Mouse (Mus musculus) liver, embryonic 15.5 days (tissue): Measurements from ENCODE around the gene Olfr193. TPM values are rescaled to one million over a fixed set of nuclear protein-coding genes. Genes with fewer than 3 reads are reported as not detected.
"Not testable (repeated sequence)": the region's sequence is repeated elsewhere in the genome, so short reads cannot be mapped to it uniquely, and the experiment has no call there.

ENCODE experiments used
- ATAC-seq: fragments of 200-750 bp; cut with Nextera tagmentation; 2 replicates; pipeline ENCODE4 v1.8.0; 2017; ENCODE audit warnings: moderate number of reproducible peaks, mild to moderate bottlenecking, moderate library complexity; ENCODE audit not compliant: insufficient read depth
- H3K27ac ChIP-seq: fragments of 300-500 bp; sonication (generic); replicated peaks from 2 replicates; pipeline ENCODE4 v1.5.1; 2015; ENCODE audit warnings: mild to moderate bottlenecking, inconsistent platforms
- H3K27me3 ChIP-seq: fragments of 300-500 bp; sonication (generic); 2 replicates; pipeline ENCODE4 v1.6.1; 2015; ENCODE audit warnings: mild to moderate bottlenecking, inconsistent platforms
- H3K36me3 ChIP-seq: fragments of 300-500 bp; sonication (generic); replicated peaks from 2 replicates; pipeline ENCODE4 v1.6.1; 2015; ENCODE audit warnings: moderate library complexity, mild to moderate bottlenecking, inconsistent platforms
- H3K4me1 ChIP-seq: fragments of 300-500 bp; sonication (generic); replicated peaks from 2 replicates; pipeline ENCODE4 v1.6.1; 2015; ENCODE audit warnings: inconsistent platforms
- H3K4me2 ChIP-seq: fragments of 300-500 bp; sonication (generic); 2 replicates; pipeline ENCODE4 v1.6.1; 2015; ENCODE audit warnings: moderate library complexity, mild to moderate bottlenecking, inconsistent platforms
- H3K4me3 ChIP-seq: fragments of 300-500 bp; sonication (generic); replicated peaks from 2 replicates; pipeline ENCODE4 v1.5.1; 2015; ENCODE audit warnings: mild to moderate bottlenecking, inconsistent platforms
- H3K9ac ChIP-seq: fragments of 300-500 bp; sonication (generic); 2 replicates; pipeline ENCODE4 v1.6.1; 2015; ENCODE audit warnings: moderate library complexity, mild to moderate bottlenecking, inconsistent platforms
- H3K9me3 ChIP-seq: fragments of 300-500 bp; sonication (generic); replicated peaks from 2 replicates; pipeline ENCODE4 v1.6.1; 2016; ENCODE audit warnings: inconsistent platforms
- WGBS: fragments of 180-500 bp; shearing (Covaris S2); methylation state at CpG from one replicate; pipeline ENCODE4 v1.1.7; 2015; ENCODE audit warnings: mixed read lengths; ENCODE audit not compliant: insufficient replicate concordance; 5-methylcytosine and 5-hydroxymethylcytosine counted together
- polyA plus RNA-seq: library from polyadenylated mRNA; unstranded; fragments of >200 nt; fragmentation: Nextera tagmentation; extraction: Ambion mirVana; gene quantifications from 2 replicates; pipeline ENCODE4 v1.2.1, GENCODE M21; 2015

Olfr193 gene
- polyA plus RNA-seq: not detected in 2 replicates

DNA sequence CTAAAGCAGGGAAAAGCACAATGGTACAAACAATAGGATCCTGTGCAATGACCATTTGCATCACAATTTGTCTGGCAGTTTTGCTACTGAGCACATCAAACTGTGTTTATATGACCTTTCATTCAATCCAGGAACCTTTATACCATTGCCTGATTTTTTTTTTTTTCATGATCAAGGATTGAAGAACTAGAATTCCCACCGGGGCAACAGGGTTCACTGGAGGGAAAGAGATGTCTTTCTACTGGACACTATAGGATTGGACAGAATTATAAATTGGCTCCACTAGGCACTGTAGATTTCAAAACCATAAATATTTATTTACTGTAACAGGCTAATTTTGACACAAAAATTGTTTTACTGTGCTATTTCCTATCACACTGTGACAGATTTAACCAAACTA is at the start of gene Olfr193:
Gene Olfr193, minus strand, starts transcription at position 101 of the 400 bp plus-strand sequence.
- no peak within 1 kb of the TSS for H3K27ac ChIP-seq
- H3K9ac ChIP-seq: no peak within 1 kb of the TSS
- no peak within 1 kb of the TSS for H3K4me2 ChIP-seq
- no peak for ATAC-seq
- no peak within 1 kb of the TSS for H3K4me3 ChIP-seq
- no peaks in the 10 kb centered on the region for H3K27me3 ChIP-seq
- H3K4me1 ChIP-seq: no peaks in the 10 kb centered on the region
- no peaks in the 10 kb centered on the region for H3K36me3 ChIP-seq
- WGBS: 69% methylated on average over 1 of the region's 1 CpGs
- H3K9me3 ChIP-seq: no peaks in the 10 kb centered on the region

DNA sequence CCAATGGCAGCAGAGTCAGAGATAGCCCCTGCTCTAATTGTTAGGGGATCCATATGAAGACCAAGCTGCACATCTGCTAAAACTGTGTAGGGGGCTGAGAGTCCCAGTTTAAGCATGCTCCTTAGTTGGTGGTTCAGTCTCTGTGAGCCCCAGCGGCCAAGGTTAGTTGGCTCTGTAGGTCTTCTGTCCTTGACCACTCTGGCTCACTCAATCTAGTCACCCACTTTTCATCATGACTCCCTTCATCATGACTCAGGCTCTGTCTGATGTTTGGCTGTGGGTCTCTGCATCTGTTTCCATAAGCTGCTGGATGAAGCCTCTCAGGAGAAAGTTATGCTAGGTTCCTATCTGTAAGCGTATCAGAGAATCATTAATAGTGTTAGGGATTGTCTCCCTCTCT is 40.3 kb upstream of the Olfr193 start:
- no peak for ATAC-seq
- H3K4me2 ChIP-seq: no peak overlapping the region
- no peak overlapping the region for H3K27ac ChIP-seq
- H3K36me3 ChIP-seq: no peaks in the 10 kb centered on the region
- no peak overlapping the region for H3K9ac ChIP-seq
- H3K27me3 ChIP-seq: no peaks in the 10 kb centered on the region
- 48% methylated on average over 2 of the region's 2 CpGs for WGBS
- no peak overlapping the region for H3K4me3 ChIP-seq
- H3K9me3 ChIP-seq: no peaks in the 10 kb centered on the region
- H3K4me1 ChIP-seq: no peaks in the 10 kb centered on the region

DNA sequence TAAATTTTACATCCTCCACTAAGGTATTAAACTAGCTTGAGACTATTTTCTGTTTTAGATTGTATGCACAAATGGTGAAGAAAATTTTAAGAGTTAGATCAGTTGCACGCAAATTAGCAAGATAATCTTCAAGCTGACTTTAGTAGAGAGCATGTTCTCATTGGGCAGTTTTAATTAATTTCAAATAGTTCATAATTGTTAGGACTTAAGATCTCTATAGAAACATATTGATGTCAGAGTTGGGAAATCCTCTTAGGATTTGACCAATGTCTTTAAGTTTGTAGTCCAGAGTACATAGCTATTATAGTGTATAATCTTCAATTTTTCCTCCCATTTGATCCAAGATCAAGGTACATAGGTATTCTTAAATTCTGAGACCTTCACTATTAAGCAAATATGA is 35.1 kb upstream of the Olfr193 start, which contains the start of gene Olfr195:
Gene Olfr195, plus strand, starts transcription at position 301 of the 400 bp plus-strand sequence.
- H3K9me3 ChIP-seq: no peaks in the 10 kb centered on the region
- H3K4me2 ChIP-seq: no peak within 1 kb of the TSS
- no peaks in the 10 kb centered on the region for H3K36me3 ChIP-seq
- H3K27me3 ChIP-seq: no peaks in the 10 kb centered on the region
- no peak within 1 kb of the TSS for H3K4me3 ChIP-seq
- H3K9ac ChIP-seq: no peak within 1 kb of the TSS
- no peaks in the 10 kb centered on the region for H3K4me1 ChIP-seq
- no peak for ATAC-seq
- H3K27ac ChIP-seq: no peak within 1 kb of the TSS
- WGBS: 63% methylated on average over 1 of the region's 1 CpGs

DNA sequence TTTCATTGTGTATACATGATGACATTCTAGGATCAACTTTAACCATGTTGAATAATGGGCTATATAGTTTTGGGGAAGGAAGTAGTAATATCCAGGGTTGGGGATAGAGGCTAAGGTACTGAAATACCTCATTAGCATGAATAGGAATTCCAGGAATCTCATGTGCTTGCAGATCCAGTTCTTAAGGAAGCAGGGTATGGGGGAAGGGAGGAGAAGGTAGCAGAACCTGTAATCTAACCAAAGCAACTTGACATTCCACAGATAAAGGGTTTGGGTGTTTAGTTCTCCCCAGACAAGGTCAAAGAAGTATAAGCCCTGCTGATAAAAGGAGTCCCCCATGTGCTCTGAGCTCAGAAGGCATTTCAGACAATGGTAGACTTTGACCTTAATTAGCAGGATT is 29.4 kb upstream of the Olfr193 start:
- ATAC-seq: no peak
- H3K27me3 ChIP-seq: no peaks in the 10 kb centered on the region
- H3K4me3 ChIP-seq: no peak overlapping the region
- no peak overlapping the region for H3K27ac ChIP-seq
- no peak overlapping the region for H3K4me2 ChIP-seq
- no peaks in the 10 kb centered on the region for H3K9me3 ChIP-seq
- H3K36me3 ChIP-seq: no peaks in the 10 kb centered on the region
- H3K4me1 ChIP-seq: no peaks in the 10 kb centered on the region
- H3K9ac ChIP-seq: no peak overlapping the region

DNA sequence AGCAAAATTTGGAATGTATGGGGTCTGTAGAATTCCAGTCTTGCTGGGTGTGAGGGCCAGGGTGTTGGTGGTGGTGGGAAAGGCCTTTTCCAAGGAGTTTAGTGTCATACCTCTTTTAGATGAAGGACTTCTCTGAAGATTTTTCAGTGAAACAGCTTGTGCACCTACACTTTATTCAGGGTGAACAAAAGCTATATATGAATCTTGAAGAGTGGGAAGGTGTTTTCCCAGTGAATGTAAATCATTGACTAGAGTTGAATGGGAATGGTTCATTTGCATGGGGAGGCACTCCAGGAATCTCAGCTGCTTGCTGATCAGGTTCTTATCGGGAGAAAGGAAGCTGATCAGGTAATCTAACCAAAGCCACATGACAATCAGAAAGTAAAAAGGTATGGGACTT is 19.1 kb upstream of the Olfr193 start:
- no peak for ATAC-seq

DNA sequence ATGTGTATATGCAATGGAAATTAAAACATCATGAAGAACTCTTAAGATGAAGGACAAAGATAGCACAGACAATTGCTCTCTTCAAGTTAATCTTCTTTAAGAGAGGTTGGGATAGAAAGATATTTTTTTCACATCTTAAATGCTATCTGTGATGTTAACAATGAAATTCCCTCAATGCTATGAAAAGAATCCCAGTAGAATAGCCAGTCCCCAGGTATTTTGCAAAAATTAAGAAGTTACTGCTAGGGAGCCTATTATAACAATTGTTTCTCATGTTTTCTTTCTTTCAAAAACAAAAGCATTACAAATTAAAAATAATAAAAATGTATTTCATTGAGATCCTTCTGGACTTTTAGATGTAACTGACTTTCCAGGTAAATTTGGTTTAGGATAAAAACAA is 9.3 kb upstream of the Olfr193 start, which contains the start of gene Olfr194:
Gene Olfr194, minus strand, starts transcription at position 101 of the 400 bp plus-strand sequence.
- Histone ChIP-seq H3K4me3 (no peak within 1 kb of the TSS), H3K9ac (no peak within 1 kb of the TSS), H3K4me2 (no peak within 1 kb of the TSS), H3K27ac (no peak within 1 kb of the TSS), H3K36me3 (no peaks in the 10 kb centered on the region), H3K9me3 (no peaks in the 10 kb centered on the region), H3K27me3 (no peaks in the 10 kb centered on the region), H3K4me1 (no peaks in the 10 kb centered on the region)
- ATAC-seq: no peak

More for the DNA sequence above, 19.1 kb upstream of the Olfr193 start:
- 64% methylated on average over 1 of the region's 1 CpGs for WGBS
- Histone ChIP-seq H3K27me3 (no peaks in the 10 kb centered on the region), H3K4me3 (no peak overlapping the region), H3K27ac (no peak overlapping the region), H3K9me3 (no peaks in the 10 kb centered on the region), H3K4me1 (no peaks in the 10 kb centered on the region), H3K9ac (no peak overlapping the region), H3K4me2 (no peak overlapping the region), H3K36me3 (no peaks in the 10 kb centered on the region)

DNA sequence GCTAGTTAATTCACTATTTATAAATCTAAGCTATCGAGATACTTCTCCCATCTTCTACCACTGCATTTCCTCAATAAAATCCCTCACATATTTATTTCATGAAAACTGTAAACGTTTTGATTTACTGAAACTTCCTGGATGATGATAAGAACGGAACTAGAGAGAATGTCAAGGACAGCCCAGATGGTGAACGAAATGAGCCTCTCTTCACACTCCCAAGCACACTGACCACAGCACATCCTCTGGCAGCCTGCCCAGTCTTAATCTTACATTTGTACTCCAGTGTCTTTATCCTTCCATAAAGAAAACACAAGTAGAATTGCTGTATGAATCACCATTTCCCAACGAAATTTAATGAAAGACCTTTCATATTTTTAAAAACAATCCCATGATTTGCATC is 3.2 kb downstream of the Olfr193 start:
- not testable (repeated sequence) for H3K9ac ChIP-seq, ATAC-seq, H3K36me3 ChIP-seq, H3K27me3 ChIP-seq, H3K4me2 ChIP-seq, H3K4me3 ChIP-seq, H3K9me3 ChIP-seq, H3K27ac ChIP-seq, H3K4me1 ChIP-seq
- 36% methylated on average over 5 of the region's 5 CpGs for WGBS

DNA sequence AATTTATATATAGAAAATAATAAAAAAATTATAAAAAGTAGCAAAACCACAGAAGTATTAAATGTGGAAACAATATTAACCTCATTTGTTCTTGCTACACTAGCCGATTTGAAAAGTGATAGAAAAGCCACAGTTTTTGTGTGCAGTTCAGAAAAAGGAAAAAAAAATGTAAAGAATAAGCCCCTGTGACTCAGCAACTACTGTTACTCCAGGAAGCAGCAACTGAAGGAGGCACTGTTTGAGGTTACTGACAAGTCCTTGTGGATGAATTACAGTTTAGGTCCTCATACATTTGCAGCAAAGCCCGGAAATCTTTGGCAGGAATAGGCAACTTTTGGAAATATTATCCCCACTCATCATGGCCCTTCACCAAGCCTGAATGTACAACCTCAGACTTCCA is 6.4 kb downstream of the Olfr193 start:
- no peak overlapping the region for H3K9ac ChIP-seq
- no peaks in the 10 kb centered on the region for H3K4me1 ChIP-seq
- no peak overlapping the region for H3K4me3 ChIP-seq
- H3K4me2 ChIP-seq: no peak overlapping the region
- H3K27me3 ChIP-seq: no peaks in the 10 kb centered on the region
- no peaks in the 10 kb centered on the region for H3K9me3 ChIP-seq
- no peak overlapping the region for H3K27ac ChIP-seq
- H3K36me3 ChIP-seq: no peaks in the 10 kb centered on the region
- no peak for ATAC-seq
- 57% methylated on average over 2 of the region's 2 CpGs for WGBS

DNA sequence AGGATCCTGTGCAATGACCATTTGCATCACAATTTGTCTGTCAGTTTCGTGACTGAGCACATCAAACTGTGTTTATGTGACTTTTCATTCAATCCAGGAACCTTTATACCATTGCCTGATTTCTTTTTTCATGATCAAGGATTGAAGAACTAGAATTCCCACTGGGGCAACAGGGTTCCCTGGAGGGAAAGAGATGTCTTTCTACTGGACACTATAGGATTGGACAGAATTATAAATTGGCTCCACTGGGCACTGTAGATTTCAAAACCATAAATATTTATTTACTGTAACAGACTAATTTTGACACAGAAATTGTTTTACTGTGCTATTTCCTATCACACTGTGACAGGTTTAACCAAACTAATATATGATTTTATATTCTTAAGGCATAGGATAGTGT is 22.0 kb downstream of the Olfr193 start, which contains the start of gene Olfr191:
Gene Olfr191, minus strand, starts transcription at position 101 of the 400 bp plus-strand sequence.
- 31% methylated on average over 1 of the region's 1 CpGs for WGBS
- not testable (repeated sequence) for H3K9ac ChIP-seq, H3K36me3 ChIP-seq, H3K4me1 ChIP-seq, H3K27ac ChIP-seq, H3K4me3 ChIP-seq, H3K4me2 ChIP-seq, H3K9me3 ChIP-seq, ATAC-seq, H3K27me3 ChIP-seq

DNA sequence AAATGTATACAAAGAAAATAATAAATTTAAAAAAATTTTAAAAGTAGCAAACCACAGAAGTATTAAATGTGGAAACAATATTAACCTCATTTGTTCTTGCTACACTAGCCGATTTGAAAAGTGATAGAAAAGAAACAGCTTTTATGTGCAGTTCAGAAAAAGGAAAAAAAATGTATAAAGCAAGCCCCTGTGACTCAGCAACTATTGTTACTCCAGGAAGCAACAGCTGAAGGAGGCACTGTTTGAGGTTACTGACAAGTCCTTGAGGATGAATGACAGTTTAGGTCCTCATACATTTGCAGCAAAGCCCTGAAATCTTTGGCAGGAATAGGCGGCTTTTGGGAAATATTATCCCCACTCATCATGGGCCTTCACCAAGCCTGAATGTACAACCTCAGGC is 30.6 kb downstream of the Olfr193 start:
- not testable (repeated sequence) for H3K36me3 ChIP-seq, H3K4me2 ChIP-seq, H3K27ac ChIP-seq, ATAC-seq, H3K4me1 ChIP-seq, H3K9me3 ChIP-seq, H3K9ac ChIP-seq, H3K27me3 ChIP-seq, H3K4me3 ChIP-seq
- 52% methylated on average over 2 of the region's 2 CpGs for WGBS

DNA sequence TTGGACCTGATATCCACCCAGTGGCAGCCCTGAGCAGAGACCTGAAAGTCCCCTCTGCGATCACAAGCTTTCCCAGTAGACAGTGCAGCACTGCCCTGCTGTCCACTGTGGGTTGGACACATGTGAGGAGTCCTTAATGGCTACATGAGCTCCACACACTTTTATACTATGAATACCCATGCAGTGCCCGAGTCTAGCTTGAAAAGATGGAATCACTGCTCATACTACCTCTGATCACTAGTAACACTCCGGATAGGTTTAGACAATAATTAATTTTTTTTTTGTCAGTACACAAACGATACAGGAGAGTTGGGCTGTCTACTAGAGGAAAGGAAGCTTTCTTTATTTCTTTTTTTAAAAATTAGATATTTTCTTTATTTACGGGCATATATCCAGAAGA is 33.8 kb downstream of the Olfr193 start, which contains the start of gene Olfr190:
Gene Olfr190, minus strand, starts transcription at position 101 of the 400 bp plus-strand sequence.
- 62% methylated on average over 5 of the region's 5 CpGs for WGBS
- H3K4me2 ChIP-seq: no peak within 1 kb of the TSS
- no peak for ATAC-seq

DNA sequence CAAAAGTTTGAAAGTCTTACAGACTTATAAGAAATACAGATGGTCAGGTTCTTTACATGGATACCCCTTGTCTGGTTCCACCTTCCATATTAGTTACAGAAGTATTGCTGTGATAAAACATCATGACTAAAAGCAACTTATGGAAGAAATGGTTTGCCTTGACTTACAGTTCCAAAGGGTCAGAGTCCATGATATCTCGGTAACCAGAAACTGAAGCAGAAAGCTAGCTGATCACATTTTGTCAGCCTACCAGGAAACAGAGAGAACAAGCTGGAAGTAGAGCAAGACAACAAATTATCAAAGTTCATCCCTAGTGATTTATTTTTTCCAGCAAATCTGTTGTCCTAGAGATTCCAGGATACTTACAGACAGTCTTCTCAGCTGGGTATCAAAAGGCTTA is 38.2 kb downstream of the Olfr193 start:
- Histone ChIP-seq H3K9me3 (no peaks in the 10 kb centered on the region), H3K27ac (no peak overlapping the region), H3K4me2 (no peak overlapping the region), H3K4me1 (no peaks in the 10 kb centered on the region), H3K4me3 (no peak overlapping the region), H3K27me3 (no peaks in the 10 kb centered on the region), H3K36me3 (no peaks in the 10 kb centered on the region), H3K9ac (no peak overlapping the region)
- ATAC-seq: no peak
- WGBS: 49% methylated on average over 1 of the region's 1 CpGs

More for the DNA sequence above, 33.8 kb downstream of the Olfr193 start, which contains the start of gene Olfr190:
- Histone ChIP-seq H3K9ac (no peak within 1 kb of the TSS), H3K4me3 (no peak within 1 kb of the TSS), H3K27me3 (no peaks in the 10 kb centered on the region), H3K9me3 (no peaks in the 10 kb centered on the region), H3K36me3 (no peaks in the 10 kb centered on the region), H3K27ac (no peak within 1 kb of the TSS), H3K4me1 (no peaks in the 10 kb centered on the region)
